Mouse (Mus musculus) brown adipose tissue, adult 24 weeks (tissue): ENCODE measurements around the gene Fam71b. TPM values are rescaled to one million over a fixed set of nuclear protein-coding genes. Genes with fewer than 3 reads are reported as not detected.

Experiments used
- polyA plus RNA-seq: library from polyadenylated mRNA; stranded (reverse); fragments of >200 nt; gene quantifications from 2 replicates; pipeline ENCODE4 v1.2.4, GENCODE M21; 2012; ENCODE audit not compliant: missing spikeins, insufficient read depth, insufficient read length

Fam71b gene
- polyA plus RNA-seq, 1 experiment = not detected

Other genes starting within 250 kb of the Fam71b start
- not detected in 2 replicates for gene Nipal4, start 230.1 kb upstream of the Fam71b start, polyA plus RNA-seq
- not detected in 2 replicates for gene Fndc9, start 161.0 kb upstream of the Fam71b start, polyA plus RNA-seq
- gene Cyfip2, start 83.7 kb upstream of the Fam71b start, polyA plus RNA-seq = 0.29 and 0.59 TPM in 2 replicates
- gene Itk, start 7.0 kb upstream of the Fam71b start, polyA plus RNA-seq = not detected in 2 replicates
- 18.0 and 27.4 TPM in 2 replicates for gene Med7, start 40.4 kb downstream of the Fam71b start, polyA plus RNA-seq
- not detected in 2 replicates for gene Havcr2, start 58.4 kb downstream of the Fam71b start, polyA plus RNA-seq
- not detected in 2 replicates for gene Gm12169, start 127.7 kb downstream of the Fam71b start, polyA plus RNA-seq
- not detected in 2 replicates for gene BC053393, start 175.0 kb downstream of the Fam71b start, polyA plus RNA-seq
- gene Dppa1, start 232.7 kb downstream of the Fam71b start, polyA plus RNA-seq = not detected in 2 replicates